Mouse (Mus musculus): ENCODE measurements around the gene Gm7137.
"Not testable (repeated sequence)": the region's sequence is repeated elsewhere in the genome, so short reads cannot be mapped to it uniquely, and the experiment has no call there.

Gene Gm7137

DNA sequence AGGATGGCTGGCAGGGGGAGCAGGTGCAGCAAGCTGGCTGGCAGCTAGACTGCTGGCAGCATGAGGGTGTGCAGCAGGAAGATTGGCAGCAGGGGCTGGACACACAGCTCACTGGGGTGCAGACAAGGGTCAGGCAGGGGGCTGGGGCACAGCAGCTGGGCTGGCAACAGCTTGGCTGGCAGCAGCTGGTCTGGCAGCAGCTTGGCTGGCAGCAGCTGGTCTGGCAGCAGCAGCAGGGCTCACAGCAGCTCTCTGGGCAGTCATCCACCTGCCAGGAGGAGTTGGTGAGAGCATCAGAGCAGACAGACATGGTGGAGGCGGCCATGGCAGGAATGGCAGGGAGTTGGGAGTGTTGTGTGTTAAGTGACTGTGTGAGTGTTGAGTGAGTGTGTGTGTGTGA is at the start of gene Gm7137:
Gene Gm7137, minus strand, starts transcription at position 325 of the 400 bp plus-strand sequence.
- not testable (repeated sequence) for DNase-seq

GRCm38 (mm10) chr10:77835647-77836046 is 47.6 kb upstream of the Gm7137 start, which contains the start of gene Krtap10-10:
Gene Krtap10-10 (plus strand): TSS chr10:77835947.
- DNase-seq, result no peak

GRCm38 (mm10) chr10:77826951-77827350 is 39.0 kb upstream of the Gm7137 start, which contains the start of gene Krtap10-4:
Gene Krtap10-4 (minus strand): TSS chr10:77827095.
- DNase-seq, result no peak

DNA sequence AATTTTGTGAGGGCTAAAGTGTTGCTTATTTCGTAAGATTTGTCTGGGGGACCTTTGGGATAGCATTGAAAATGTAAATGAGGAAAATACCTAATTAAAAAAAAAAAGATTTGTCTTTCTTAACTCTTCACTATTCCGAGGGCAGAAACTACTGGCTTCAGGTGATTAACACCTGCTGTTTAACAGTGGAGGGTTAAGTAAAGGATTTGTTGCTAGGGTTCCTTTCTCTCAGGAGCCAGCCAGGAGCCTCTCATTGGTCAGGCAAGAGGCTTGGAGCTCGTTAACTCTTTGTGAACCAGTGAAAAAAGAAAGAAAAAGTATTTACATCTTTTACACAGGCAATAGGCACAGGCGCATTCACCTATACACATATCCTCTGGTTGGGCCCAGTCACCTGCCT is 31.2 kb upstream of the Gm7137 start:
- DNase-seq, result no peak

GRCm38 (mm10) chr10:77818523-77818922 is 30.5 kb upstream of the Gm7137 start:
- no peak for DNase-seq

GRCm38 (mm10) chr10:77815514-77815913 is 27.5 kb upstream of the Gm7137 start:
- peak; percentile 64 to 65 for DNase-seq

DNA sequence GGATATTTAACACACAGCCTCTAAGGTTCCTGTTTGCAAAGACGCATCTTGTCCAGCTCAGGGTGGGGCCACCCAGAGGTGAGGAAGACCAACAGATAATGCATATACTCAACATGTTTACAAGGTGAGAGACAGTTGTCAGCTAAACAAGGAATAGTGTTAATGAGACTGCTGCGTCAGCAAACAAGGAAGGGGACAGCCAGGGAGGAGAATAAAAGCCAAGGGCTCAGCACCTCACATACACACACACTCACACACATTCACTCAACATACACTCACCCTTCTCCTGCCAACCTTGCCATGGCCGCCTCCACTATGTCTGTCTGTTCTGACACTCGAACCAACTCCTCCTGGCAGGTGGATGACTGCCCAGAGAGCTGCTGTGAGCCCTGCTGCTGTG is 26.4 kb upstream of the Gm7137 start, which contains the start of gene Gm2696:
Gene Gm2696, plus strand, starts transcription at position 301 of the 400 bp plus-strand sequence.
- DNase-seq, result no peak

DNA sequence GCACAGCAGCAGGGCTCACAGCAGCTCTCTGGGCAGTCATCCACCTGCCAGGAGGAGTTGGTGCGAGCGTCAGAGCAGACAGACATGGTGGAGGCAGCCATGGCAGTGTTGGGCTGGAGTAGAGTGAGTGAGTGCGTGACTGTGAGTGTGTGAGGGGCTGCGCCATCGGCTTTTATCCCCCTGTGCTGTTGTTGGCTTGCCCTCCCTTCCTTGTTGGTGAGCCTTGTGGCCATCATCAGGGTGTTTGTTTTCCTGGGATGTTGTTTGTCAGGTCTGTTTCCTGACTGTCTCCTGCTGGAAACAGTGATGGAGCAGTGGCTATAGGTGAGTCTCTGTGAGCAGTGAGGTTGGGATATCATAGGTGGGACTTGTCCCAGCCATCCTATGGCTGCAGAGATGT is 23.7 kb upstream of the Gm7137 start, which contains the start of gene Gm9507:
Gene Gm9507, minus strand, starts transcription at position 101 of the 400 bp plus-strand sequence.
- DNase-seq, result no peak

GRCm38 (mm10) chr10:77804095-77804494 is 16.1 kb upstream of the Gm7137 start:
- DNase-seq, result no peak

DNA sequence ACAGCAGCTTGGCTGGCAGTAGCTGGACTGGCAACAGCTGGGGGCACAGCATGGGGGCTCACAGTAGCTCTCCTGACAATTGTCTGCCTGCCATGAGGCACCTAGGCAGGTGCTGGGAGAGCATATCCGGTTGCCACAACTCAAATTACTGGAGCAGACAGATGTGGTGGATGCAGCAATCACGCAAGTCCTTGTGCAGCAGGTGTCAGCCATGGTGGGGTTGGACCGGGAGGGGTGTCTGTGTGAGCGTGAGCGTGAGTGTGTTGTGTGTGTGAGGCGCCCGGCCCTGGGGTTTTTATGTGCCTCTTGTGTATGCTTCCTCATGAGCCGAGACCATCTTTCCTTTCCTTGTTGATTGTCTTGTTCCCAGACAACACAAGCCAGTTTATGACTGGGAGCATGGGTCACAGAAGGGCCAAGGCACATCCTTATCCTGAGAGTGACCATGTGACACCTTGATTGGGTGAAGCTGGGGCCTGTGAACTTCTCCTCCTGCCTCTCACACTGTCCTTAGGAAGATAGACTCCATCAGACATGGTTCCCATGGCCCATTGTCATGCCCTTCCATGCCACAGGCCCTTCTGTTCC is 11.0 kb upstream of the Gm7137 start, which contains the start of gene Gm19668:
Gene Gm19668, minus strand, starts transcription at position 213 of the 588 bp plus-strand sequence.
- DNase-seq, result no peak

GRCm38 (mm10) chr10:77798164-77798920 is 10.3 kb upstream of the Gm7137 start:
- not testable (repeated sequence) for DNase-seq

DNA sequence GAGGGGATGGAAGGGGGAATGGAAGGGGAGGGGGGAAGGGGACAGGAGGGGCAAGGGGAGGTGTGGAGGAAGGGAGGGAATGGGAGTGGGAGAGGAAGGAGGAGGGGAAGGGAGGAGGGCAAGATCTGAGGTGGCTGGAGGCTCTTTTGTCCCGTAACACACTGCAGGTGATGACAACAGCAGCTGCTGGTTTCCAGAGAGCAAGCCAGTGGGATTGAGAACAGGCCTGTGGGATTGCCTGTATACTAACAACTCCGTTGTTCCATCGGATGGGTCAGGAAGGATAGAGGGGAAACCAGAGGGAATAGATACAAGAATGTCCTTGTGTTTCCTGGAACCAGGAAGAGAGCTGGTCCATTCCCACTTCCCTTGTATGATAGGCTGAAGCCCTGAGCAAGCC is 9.7 kb upstream of the Gm7137 start:
- no peak for DNase-seq

DNA sequence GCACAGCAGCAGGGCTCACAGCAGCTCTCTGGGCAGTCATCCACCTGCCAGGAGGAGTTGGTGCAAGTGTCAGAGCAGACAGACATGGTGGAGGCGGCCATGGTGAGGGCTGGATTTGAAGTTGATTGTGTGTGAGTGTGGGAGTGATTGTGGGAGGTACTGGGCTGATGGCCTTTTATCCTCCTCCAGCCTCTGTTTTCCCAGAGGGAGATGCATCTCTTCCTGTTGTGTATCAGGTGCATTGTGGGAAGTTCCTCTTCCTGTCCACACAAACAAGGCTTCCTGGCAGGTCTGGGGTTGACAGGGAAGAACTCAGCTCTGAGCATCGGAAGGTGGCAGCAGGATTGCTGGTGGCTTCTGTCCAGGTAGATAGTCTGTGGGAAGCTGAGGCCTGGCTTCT is 7.0 kb upstream of the Gm7137 start, which contains the start of gene Gm9639:
Gene Gm9639, minus strand, starts transcription at position 101 of the 400 bp plus-strand sequence.
- DNase-seq, result no peak

GRCm38 (mm10) chr10:77788621-77789020 is 621 bp upstream of the Gm7137 start:
- DNase-seq, result no peak

DNA sequence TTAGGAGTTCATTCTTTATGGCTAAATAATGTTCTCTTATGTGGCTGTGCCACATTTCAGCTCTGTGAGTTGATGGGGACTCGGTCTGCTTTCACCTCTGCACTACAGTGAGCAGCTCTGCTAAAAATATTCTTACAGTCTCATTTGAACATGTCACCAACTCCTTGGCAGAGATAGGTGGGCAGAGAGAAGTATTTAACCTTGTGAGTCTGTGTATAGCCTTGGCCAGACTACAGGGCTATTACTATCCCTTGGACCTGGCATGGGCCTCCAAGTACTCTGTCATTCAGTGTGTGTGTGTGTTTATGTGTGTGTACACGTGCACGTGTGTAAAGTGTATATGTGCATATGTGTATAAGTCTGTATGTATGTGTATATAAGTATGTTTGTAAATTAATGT is 4.6 kb downstream of the Gm7137 start:
- DNase-seq, result not testable (repeated sequence)

- not testable (repeated sequence) for DNase-seq
Measured at GRCm38 (mm10) chr10:77782442-77782841, 5.6 kb downstream of the Gm7137 start, which contains the start of gene Gm3250. Gene Gm3250 (minus strand): TSS chr10:77782542.

- DNase-seq, result not testable (repeated sequence)
Measured at GRCm38 (mm10) chr10:77776844-77777243, 11.2 kb downstream of the Gm7137 start, which contains the start of gene Gm7138. Gene Gm7138 (minus strand): TSS chr10:77776944.

DNA sequence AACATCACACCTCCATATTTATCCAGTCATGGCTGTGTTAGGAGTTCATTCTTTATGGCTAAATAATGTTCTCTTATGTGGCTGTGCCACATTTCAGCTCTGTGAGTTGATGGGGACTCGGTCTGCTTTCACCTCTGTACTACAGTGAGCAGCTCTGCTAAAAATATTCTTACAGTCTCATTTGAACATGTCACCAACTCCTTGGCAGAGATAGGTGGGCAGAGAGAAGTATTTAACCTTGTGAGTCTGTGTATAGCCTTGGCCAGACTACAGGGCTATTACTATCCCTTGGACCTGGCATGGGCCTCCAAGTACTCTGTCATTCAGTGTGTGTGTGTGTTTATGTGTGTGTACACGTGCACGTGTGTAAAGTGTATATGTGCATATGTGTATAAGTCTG is 15.9 kb downstream of the Gm7137 start:
- not testable (repeated sequence) for DNase-seq

DNA sequence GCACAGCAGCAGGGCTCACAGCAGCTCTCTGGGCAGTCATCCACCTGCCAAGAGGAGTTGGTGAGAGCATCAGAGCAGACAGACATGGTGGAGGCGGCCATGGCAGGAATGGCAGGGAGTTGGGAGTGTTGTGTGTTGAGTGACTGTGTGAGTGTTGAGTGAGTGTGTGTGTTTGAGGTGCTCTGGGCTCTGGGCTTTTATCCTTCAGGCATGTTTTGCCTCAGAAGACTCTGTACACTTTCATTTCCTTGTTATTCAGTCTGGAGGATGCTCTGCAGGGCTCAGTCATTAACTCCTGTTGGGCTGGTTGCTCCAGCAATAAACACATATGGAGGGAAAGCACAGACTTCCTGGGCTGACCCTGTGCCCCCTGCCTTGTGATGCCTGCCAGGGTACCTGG is 16.8 kb downstream of the Gm7137 start, which contains the start of gene Gm3238:
Gene Gm3238, minus strand, starts transcription at position 101 of the 400 bp plus-strand sequence.
- not testable (repeated sequence) for DNase-seq

DNA sequence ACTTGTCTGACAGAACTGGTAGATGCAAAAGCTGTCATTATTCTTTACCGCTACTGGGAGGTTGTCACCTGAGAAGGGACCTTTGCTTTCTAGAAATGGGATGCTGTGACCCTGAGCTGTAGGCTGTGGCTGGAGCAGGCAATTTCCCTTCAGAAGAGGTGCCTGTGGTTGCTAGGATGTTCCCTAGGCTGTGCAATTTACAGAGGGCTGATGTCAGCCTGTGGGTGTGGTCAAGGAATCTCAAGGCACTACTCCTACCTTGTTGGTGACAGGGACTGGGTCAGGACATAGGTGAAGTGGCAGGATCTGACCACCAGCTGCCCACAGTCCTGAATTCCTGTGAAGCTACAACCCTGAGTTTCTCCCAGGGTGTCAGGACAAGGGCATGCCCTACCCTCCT is 18.3 kb downstream of the Gm7137 start:
- DNase-seq, result no peak

- DNase-seq, result not testable (repeated sequence)
Measured at GRCm38 (mm10) chr10:77759582-77759981, 28.4 kb downstream of the Gm7137 start, which contains the start of gene Gm3233. Gene Gm3233 (minus strand): TSS chr10:77759682.

- DNase-seq, result no peak
Measured at GRCm38 (mm10) chr10:77753448-77753847, 34.6 kb downstream of the Gm7137 start.

GRCm38 (mm10) chr10:77752312-77752711 is 35.7 kb downstream of the Gm7137 start:
- DNase-seq, result not testable (repeated sequence)
